Mouse (Mus musculus) myocyte (in vitro differentiated cells): ENCODE data around the gene Mdc1.

ENCODE experiments used
- CEBPB ChIP-seq: IDR thresholded peaks from 2 replicates; pipeline ENCODE4 v1.6.1; 2011; ENCODE audit warnings: mild to moderate bottlenecking, moderate library complexity; ENCODE audit not compliant: poor library complexity, insufficient read depth, severe bottlenecking
- E2F4 ChIP-seq: IDR thresholded peaks from one replicate; pipeline ENCODE4 v1.6.1; 2011; ENCODE audit warnings: mild to moderate bottlenecking, control low read depth, moderate library complexity; ENCODE audit not compliant: insufficient read depth
- MAX ChIP-seq: IDR thresholded peaks from one replicate; pipeline ENCODE4 v1.6.1; 2011; ENCODE audit warnings: low read depth, mild to moderate bottlenecking, control low read depth
- MYOD1 ChIP-seq, 3 experiments: IDR thresholded peaks; one replicate each; pipeline ENCODE4 v1.6.1; 2011; ENCODE audit warnings: control low read depth in 2 of 3, low read depth in 2 of 3, mild to moderate bottlenecking in 2 of 3, moderate library complexity in 1 of 3; ENCODE audit not compliant: insufficient read length in 2 of 3, control insufficient read depth in 1 of 3
- POLR2A ChIP-seq: IDR thresholded peaks from one replicate; pipeline ENCODE4 v1.6.1; 2011; ENCODE audit warnings: low read depth, mild to moderate bottlenecking, control low read depth, moderate library complexity; ENCODE audit not compliant: insufficient read length
- POLR2AphosphoS2 ChIP-seq: IDR thresholded peaks from one replicate; pipeline ENCODE4 v1.6.1; 2011; ENCODE audit warnings: low read depth, control low read depth; ENCODE audit not compliant: insufficient read length
- REST ChIP-seq: IDR thresholded peaks from one replicate; pipeline ENCODE4 v1.6.1; 2011; ENCODE audit warnings: mild to moderate bottlenecking, control low read depth, moderate library complexity; ENCODE audit not compliant: insufficient read depth, insufficient read length
- SRF ChIP-seq: IDR thresholded peaks from one replicate; pipeline ENCODE4 v1.6.1; 2011; ENCODE audit warnings: low read depth; ENCODE audit not compliant: control insufficient read depth, insufficient read length
- USF1 ChIP-seq: IDR thresholded peaks from one replicate; pipeline ENCODE4 v1.6.1; 2011; ENCODE audit warnings: low read depth, mild to moderate bottlenecking, control low read depth, moderate library complexity

GRCm38 (mm10) chr17:35869346-35870067 is 28.2 kb downstream of the Mdc1 start:
- TF ChIP-seq USF1 (no peak), POLR2A (no peak), CEBPB (no peak), REST (no peak), POLR2AphosphoS2 (no peak), MAX (no peak), SRF (no peak), E2F4 (no peak), MYOD1 (IDR thresholded peaks at IDR 0.05; ENCODE audit: control insufficient read depth in 1 of 3, insufficient read length in 2 of 3, low read depth in 2 of 3) (no peak)
